17 mouse cellular contexts compared by ENCODE assay signal in the genomic region with DNA sequence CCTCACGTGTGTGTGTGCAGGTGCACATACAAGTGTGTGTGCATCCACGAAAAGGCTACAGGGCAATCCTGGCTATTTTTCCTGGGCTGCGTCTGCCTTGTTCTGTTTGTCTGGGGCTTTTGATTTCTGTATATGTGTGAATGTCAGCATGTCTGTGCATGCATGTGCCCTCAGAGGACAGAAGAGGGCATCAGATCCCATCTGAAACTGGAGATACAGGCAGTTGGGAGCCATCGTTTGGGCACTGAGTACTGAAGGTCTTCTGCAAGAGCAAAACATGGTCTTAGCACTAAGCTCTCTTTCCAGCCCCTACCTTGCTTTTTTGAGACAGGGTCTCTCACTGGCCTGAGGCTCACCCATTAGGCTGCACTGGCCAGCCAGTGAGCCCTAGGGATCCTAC. TPM values are rescaled to one million over a fixed set of nuclear protein-coding genes. Genes with fewer than 3 reads are reported as not detected.
DNase-seq lines count a peak whose midpoint lies in the region; ATAC-seq and TF ChIP-seq lines count a peak whose summit lies in the region.
"Had no signal": no experiment of that assay in that cellular context is flagged by ENCODE, and none has a peak within 500 bp of the region (broad histone marks: within the 10 kb centered on the region; RNA-seq: fewer than 3 reads in every experiment).

No protein-coding gene starts in this region.

- H3K27ac ChIP-seq in midbrain, postnatal 0 days (ENCODE audit: low read depth, low read length) = no peak overlapping the region
- no peak overlapping the region for H3K27ac ChIP-seq in midbrain, embryonic 11.5 days (ENCODE audit: low read depth, low read length)

- 0 out of 2 replicates have a peak, but pooled peaks cover 3% of the 10 kb centered on the region for H3K27me3 ChIP-seq in midbrain, postnatal 0 days (ENCODE audit: insufficient read depth, low read length)
- H3K27me3 ChIP-seq in midbrain, embryonic 11.5 days (ENCODE audit: control insufficient read depth, insufficient read depth, low read length) = no peaks in the 10 kb centered on the region

- no peak overlapping the region for H3K9ac ChIP-seq in midbrain, postnatal 0 days (replicated peaks; ENCODE audit: low read length, poor library complexity, severe bottlenecking)
- no peak overlapping the region for H3K9ac ChIP-seq in midbrain, embryonic 11.5 days (ENCODE audit: low read length)

- peak; percentile 79 for TF ChIP-seq CTCF in midbrain, postnatal 0 days (IDR thresholded peaks at IDR 0.05)

- no peaks in the 10 kb centered on the region for H3K36me3 ChIP-seq in midbrain, postnatal 0 days (ENCODE audit: insufficient read depth, low read length)
- H3K36me3 ChIP-seq in midbrain, embryonic 11.5 days (ENCODE audit: control insufficient read depth, insufficient read depth, low read length) = no peaks in the 10 kb centered on the region

- ATAC-seq in midbrain, postnatal 0 days (ENCODE audit: low FRiP score) = no peak
- no peak for ATAC-seq in midbrain, embryonic 11.5 days (ENCODE audit: low FRiP score)
- ATAC-seq: forebrain, embryonic 16.5 days had no signal

- H3K4me3 ChIP-seq in midbrain, postnatal 0 days (ENCODE audit: low read depth, low read length) = no peak overlapping the region
- no peak overlapping the region for H3K4me3 ChIP-seq in midbrain, embryonic 11.5 days (ENCODE audit: low read depth, low read length)
- H3K4me3 ChIP-seq: megakaryocyte, embryonic 14.5 days had no signal

- WGBS in midbrain, postnatal 0 days = 65% methylated on average over 4 of the region's 4 CpGs
- WGBS in midbrain, embryonic 11.5 days = 66% methylated on average over 4 of the region's 4 CpGs

- H3K4me1 ChIP-seq in midbrain, postnatal 0 days (ENCODE audit: insufficient read depth, low read length) = no peaks in the 10 kb centered on the region
- H3K4me1 ChIP-seq in midbrain, embryonic 11.5 days (ENCODE audit: control insufficient read depth, insufficient read depth, low read length) = no peaks in the 10 kb centered on the region; the same call in 1 of the 2 replicates
- H3K4me1 ChIP-seq: megakaryocyte, embryonic 14.5 days had no signal

- DNase-seq in cerebellum, postnatal 25 days = peak; percentile 23 to 32
- DNase-seq in cerebellum, adult 9-11 months = no peak
- DNase-seq in kidney, adult 9 months = peak; percentile 10
- DNase-seq in kidney, postnatal 10 days = no peak
- DNase-seq in midbrain, postnatal 0 days (ENCODE audit: low spot score) = peak; percentile 79
- DNase-seq in midbrain, embryonic 11.5 days (ENCODE audit: low spot score, missing footprints) = no peak
- peak; percentile 64 for DNase-seq in retina, postnatal 1 day
- no peak for DNase-seq in liver
- DNase-seq: adrenal gland, adult 8-10 months; heart, adult 18-20 months; heart, postnatal 4 days; kidney, postnatal 14 days; thymus, postnatal 14 days had no signal

- no peaks in the 10 kb centered on the region for H3K9me3 ChIP-seq in midbrain, postnatal 0 days (ENCODE audit: low read length)
- H3K9me3 ChIP-seq in midbrain, embryonic 11.5 days (ENCODE audit: control insufficient read depth, low read length) = no peaks in the 10 kb centered on the region
- H3K9me3 ChIP-seq: megakaryocyte, embryonic 14.5 days had no signal

- H3K4me2 ChIP-seq in midbrain, postnatal 0 days (ENCODE audit: low read depth, low read length, poor library complexity, severe bottlenecking) = no peak overlapping the region
- no peak overlapping the region for H3K4me2 ChIP-seq in midbrain, embryonic 11.5 days

RNA-seq across cellular contexts. Expression of gene Pax7, which starts 45.1 kb away (rescaled TPM):
- total RNA-seq in midbrain, postnatal 0 days (2014; rRNA removed) = 34.9 and 36.0 TPM in 2 replicates
- polyA plus RNA-seq in midbrain, postnatal 0 days (2015; fragmentation: Nextera tagmentation; extraction: Ambion mirVana) = 3.0 and 3.4 TPM in 2 replicates
- 3.1 and 3.4 TPM in 2 replicates for polyA plus RNA-seq in midbrain, embryonic 11.5 days (2014; fragmentation: Nextera tagmentation; extraction: Ambion mirVana)
- total RNA-seq: adrenal gland, adult 8-10 months; heart, adult 18-20 months; heart, postnatal 4 days; left cerebral cortex, postnatal 10 days had no signal
- polyA plus RNA-seq: forebrain, embryonic 16.5 days; liver, embryonic 16.5 days had no signal

Comparison
In these comparisons a context has a peak if more than half of its experiments do, and no peak if none do; other contexts are left out.
1. DNase-seq: peak in cerebellum, postnatal 25 days (2 of 2), kidney, adult 9 months (single experiment), midbrain, postnatal 0 days (single experiment) and retina, postnatal 1 day (single experiment); none in cerebellum, adult 9-11 months (single experiment), kidney, postnatal 10 days (single experiment), midbrain, embryonic 11.5 days (single experiment) and liver (single experiment).